Mouse (Mus musculus): Measurements from ENCODE around the gene Zhx3. TPM values are rescaled to one million over a fixed set of nuclear protein-coding genes. Genes with fewer than 3 reads are reported as not detected.

Zhx3 gene
- polyA plus RNA-seq, 1 experiment, result 7.8 TPM

DNA sequence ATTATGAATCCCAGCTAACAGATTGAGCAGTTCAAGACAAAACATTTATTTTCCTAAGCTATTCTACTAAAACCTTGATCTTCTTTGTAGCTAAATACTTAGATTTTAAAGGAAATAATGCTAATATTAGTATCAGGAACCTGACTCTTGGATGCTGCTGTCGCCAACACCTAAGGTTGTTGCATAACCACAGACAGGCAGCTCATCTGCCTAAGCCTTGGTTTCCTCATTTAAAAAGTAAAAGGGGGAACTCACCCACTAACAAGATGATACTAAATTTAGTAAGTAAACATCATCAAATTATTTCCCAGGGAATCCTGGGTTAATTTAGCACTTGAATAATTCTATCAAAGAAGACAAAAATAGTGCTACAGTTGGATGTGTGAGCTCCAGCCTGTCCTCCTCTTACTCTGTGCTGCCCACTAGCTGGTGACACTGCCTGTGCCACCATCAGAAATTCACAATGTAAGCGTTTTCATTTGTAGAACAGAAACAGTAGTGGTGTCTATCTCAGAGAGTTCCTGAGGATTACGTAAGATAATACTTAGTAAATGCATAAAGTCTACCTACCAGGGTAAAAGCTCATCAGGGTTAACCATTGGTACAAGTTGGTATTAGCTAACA is 23.1 kb downstream of the Zhx3 start:
- TF ChIP-seq POLR2A (IDR thresholded peaks at IDR 0.05; ENCODE audit: control insufficient read depth, extremely low read depth, insufficient read depth, low read length, poor library complexity) (no peak), CTCF (IDR thresholded peaks at IDR 0.05; ENCODE audit: borderline replicate concordance, control insufficient read depth, extremely low read depth, insufficient read depth, low read length, poor library complexity) (no peak)
- Histone ChIP-seq H3K27me3 (ENCODE audit: control insufficient read depth, insufficient read depth, low read length) (no peaks in the 10 kb centered on the region), H3K4me3 (ENCODE audit: control insufficient read depth, insufficient read depth, low read length) (no peak overlapping the region), H3K4me1 (replicated peaks; ENCODE audit: control insufficient read depth, insufficient read depth, low read length) (no peaks in the 10 kb centered on the region), H3K36me3 (ENCODE audit: control insufficient read depth, insufficient read depth, low read length) (no peaks in the 10 kb centered on the region), H3K27ac (ENCODE audit: control insufficient read depth, insufficient read depth, low read length) (no peak overlapping the region)
- no peak for DNase-seq
- WGBS, result 81% methylated on average over 3 of the region's 3 CpGs

DNA sequence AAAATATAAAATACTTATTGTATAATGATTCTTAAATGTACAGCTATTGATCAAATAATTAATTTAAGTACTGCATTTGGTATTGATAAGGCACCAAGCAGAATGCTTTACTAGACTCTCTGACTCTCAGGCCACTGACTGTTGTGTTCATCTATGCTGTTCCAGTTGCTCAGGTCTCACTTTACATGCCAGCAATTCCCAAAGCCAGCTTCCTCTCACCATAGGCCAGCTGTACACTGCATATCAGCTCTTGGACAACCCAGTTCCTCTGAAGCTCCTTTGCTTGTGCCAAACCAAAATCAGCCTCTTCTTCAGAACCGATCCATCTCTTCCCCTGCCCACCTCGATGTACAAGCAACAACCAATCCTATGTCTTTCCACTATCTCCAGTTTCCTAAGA is 24.6 kb downstream of the Zhx3 start:
- H3K27ac ChIP-seq (ENCODE audit: control insufficient read depth, insufficient read depth, low read length), result no peak overlapping the region
- TF ChIP-seq POLR2A (IDR thresholded peaks at IDR 0.05; ENCODE audit: control insufficient read depth, extremely low read depth, insufficient read depth, low read length, poor library complexity), result no peak
- no peak for TF ChIP-seq CTCF (IDR thresholded peaks at IDR 0.05; ENCODE audit: borderline replicate concordance, control insufficient read depth, extremely low read depth, insufficient read depth, low read length, poor library complexity)
- no peak for DNase-seq
- H3K27me3 ChIP-seq (ENCODE audit: control insufficient read depth, insufficient read depth, low read length), result no peaks in the 10 kb centered on the region
- H3K36me3 ChIP-seq (ENCODE audit: control insufficient read depth, insufficient read depth, low read length), result no peaks in the 10 kb centered on the region
- WGBS, result 99% methylated on average over 2 of the region's 2 CpGs
- H3K4me1 ChIP-seq (replicated peaks; ENCODE audit: control insufficient read depth, insufficient read depth, low read length), result no peaks in the 10 kb centered on the region
- no peak overlapping the region for H3K4me3 ChIP-seq (ENCODE audit: control insufficient read depth, insufficient read depth, low read length)

DNA sequence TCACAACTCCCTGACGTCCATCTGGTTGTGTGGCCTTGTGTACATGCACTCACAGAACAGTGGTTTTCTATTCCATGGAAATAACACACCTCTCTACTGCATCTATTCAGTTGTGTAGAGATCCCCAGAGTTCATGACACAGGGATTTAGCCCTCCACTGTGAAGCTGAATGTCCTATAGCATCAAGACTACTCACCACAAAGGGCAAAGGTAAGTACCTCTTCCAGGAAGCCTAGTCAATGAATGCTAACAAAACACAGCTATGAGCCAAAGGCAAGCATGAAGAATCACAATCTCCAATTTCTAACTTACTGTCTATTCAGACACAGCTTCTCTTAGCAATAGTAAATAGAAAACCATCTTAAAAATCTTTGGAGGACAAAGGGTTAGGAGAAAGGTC is 25.1 kb downstream of the Zhx3 start:
- H3K27me3 ChIP-seq (ENCODE audit: control insufficient read depth, insufficient read depth, low read length), result no peaks in the 10 kb centered on the region
- no peaks in the 10 kb centered on the region for H3K4me1 ChIP-seq (replicated peaks; ENCODE audit: control insufficient read depth, insufficient read depth, low read length)
- 96% methylated on average over 1 of the region's 1 CpGs for WGBS
- H3K4me3 ChIP-seq (ENCODE audit: control insufficient read depth, insufficient read depth, low read length), result no peak overlapping the region
- no peak overlapping the region for H3K27ac ChIP-seq (ENCODE audit: control insufficient read depth, insufficient read depth, low read length)
- H3K36me3 ChIP-seq (ENCODE audit: control insufficient read depth, insufficient read depth, low read length), result no peaks in the 10 kb centered on the region
- DNase-seq, result no peak
- no peak for TF ChIP-seq POLR2A (IDR thresholded peaks at IDR 0.05; ENCODE audit: control insufficient read depth, extremely low read depth, insufficient read depth, low read length, poor library complexity)
- TF ChIP-seq CTCF (IDR thresholded peaks at IDR 0.05; ENCODE audit: borderline replicate concordance, control insufficient read depth, extremely low read depth, insufficient read depth, low read length, poor library complexity), result no peak

DNA sequence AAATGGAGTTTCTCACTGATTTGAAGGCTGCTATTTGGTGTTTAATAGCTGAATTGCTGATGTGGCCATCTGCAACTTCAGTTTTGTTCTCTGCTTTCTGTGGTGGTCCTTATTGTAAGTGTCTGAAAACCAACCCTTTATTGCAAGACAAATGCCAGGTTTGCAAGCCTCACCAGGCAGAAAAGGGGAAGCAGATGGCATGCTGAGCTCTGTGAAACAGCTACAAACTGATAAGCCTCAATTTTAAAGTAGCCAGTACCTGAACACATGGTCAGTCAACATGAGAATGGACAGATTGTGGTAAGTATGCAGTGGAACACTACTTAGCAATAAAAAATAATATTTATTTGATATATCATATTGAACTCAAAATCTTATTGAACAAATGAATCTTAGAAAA is 32.0 kb downstream of the Zhx3 start:
- no peaks in the 10 kb centered on the region for H3K27me3 ChIP-seq (ENCODE audit: control insufficient read depth, insufficient read depth, low read length)
- no peak overlapping the region for H3K4me3 ChIP-seq (ENCODE audit: control insufficient read depth, insufficient read depth, low read length)
- TF ChIP-seq POLR2A (IDR thresholded peaks at IDR 0.05; ENCODE audit: control insufficient read depth, extremely low read depth, insufficient read depth, low read length, poor library complexity) (no peak), CTCF (IDR thresholded peaks at IDR 0.05; ENCODE audit: borderline replicate concordance, control insufficient read depth, extremely low read depth, insufficient read depth, low read length, poor library complexity) (no peak)
- no peak overlapping the region for H3K27ac ChIP-seq (ENCODE audit: control insufficient read depth, insufficient read depth, low read length)
- no peak for DNase-seq
- H3K4me1 ChIP-seq (replicated peaks; ENCODE audit: control insufficient read depth, insufficient read depth, low read length), result no peaks in the 10 kb centered on the region
- H3K36me3 ChIP-seq (ENCODE audit: control insufficient read depth, insufficient read depth, low read length), result no peaks in the 10 kb centered on the region

DNA sequence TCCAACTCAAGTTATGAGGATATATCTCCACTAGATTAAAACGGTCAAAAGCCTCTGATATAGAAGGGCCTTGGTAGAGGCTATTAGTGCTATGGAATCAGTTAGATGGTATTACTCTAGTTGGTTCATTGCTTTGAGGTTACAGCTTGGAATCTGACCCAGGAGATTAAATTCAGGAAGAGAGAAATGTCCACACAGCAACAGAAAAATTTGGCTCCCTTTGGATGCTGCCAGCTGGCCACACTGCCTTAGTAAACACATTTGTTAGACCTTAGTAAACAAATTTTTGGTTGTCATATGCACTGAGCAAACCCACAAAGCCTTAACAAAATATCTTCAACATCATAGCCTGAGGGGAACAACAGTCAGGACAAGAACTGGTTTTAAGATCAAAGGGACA is 62.0 kb downstream of the Zhx3 start:
- Histone ChIP-seq H3K27ac (ENCODE audit: control insufficient read depth, insufficient read depth, low read length) (no peak overlapping the region), H3K27me3 (ENCODE audit: control insufficient read depth, insufficient read depth, low read length) (no peaks in the 10 kb centered on the region), H3K4me3 (ENCODE audit: control insufficient read depth, insufficient read depth, low read length) (no peak overlapping the region), H3K4me1 (replicated peaks; ENCODE audit: control insufficient read depth, insufficient read depth, low read length) (no peaks in the 10 kb centered on the region), H3K36me3 (ENCODE audit: control insufficient read depth, insufficient read depth, low read length) (no peaks in the 10 kb centered on the region)
- no peak for DNase-seq
- TF ChIP-seq CTCF (IDR thresholded peaks at IDR 0.05; ENCODE audit: borderline replicate concordance, control insufficient read depth, extremely low read depth, insufficient read depth, low read length, poor library complexity) (no peak), POLR2A (IDR thresholded peaks at IDR 0.05; ENCODE audit: control insufficient read depth, extremely low read depth, insufficient read depth, low read length, poor library complexity) (no peak)
- WGBS, result 95% methylated on average over 1 of the region's 1 CpGs

DNA sequence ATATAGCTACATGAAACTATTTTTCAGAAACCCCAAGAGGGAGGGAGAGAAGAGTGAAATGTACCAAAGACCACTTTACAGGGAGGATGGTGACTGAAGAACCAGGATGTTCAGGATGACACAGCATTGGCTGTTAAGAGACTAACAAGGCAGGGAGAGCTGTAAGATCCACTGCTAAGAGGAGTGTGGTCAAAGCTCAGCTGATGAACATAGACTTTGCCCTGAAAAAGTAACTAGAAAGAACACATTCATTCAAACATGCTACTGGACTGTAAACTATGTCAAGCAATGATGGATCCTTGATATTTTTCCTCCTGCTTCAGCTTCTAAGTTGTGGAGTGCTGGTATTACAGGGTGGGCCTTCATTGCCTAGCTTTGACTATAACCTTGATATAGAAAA is 62.4 kb downstream of the Zhx3 start:
- no peak for DNase-seq
- TF ChIP-seq CTCF (IDR thresholded peaks at IDR 0.05; ENCODE audit: borderline replicate concordance, control insufficient read depth, extremely low read depth, insufficient read depth, low read length, poor library complexity) (no peak), POLR2A (IDR thresholded peaks at IDR 0.05; ENCODE audit: control insufficient read depth, extremely low read depth, insufficient read depth, low read length, poor library complexity) (no peak)
- H3K36me3 ChIP-seq (ENCODE audit: control insufficient read depth, insufficient read depth, low read length), result no peaks in the 10 kb centered on the region
- no peaks in the 10 kb centered on the region for H3K4me1 ChIP-seq (replicated peaks; ENCODE audit: control insufficient read depth, insufficient read depth, low read length)
- no peaks in the 10 kb centered on the region for H3K27me3 ChIP-seq (ENCODE audit: control insufficient read depth, insufficient read depth, low read length)
- H3K4me3 ChIP-seq (ENCODE audit: control insufficient read depth, insufficient read depth, low read length), result no peak overlapping the region
- H3K27ac ChIP-seq (ENCODE audit: control insufficient read depth, insufficient read depth, low read length), result no peak overlapping the region

DNA sequence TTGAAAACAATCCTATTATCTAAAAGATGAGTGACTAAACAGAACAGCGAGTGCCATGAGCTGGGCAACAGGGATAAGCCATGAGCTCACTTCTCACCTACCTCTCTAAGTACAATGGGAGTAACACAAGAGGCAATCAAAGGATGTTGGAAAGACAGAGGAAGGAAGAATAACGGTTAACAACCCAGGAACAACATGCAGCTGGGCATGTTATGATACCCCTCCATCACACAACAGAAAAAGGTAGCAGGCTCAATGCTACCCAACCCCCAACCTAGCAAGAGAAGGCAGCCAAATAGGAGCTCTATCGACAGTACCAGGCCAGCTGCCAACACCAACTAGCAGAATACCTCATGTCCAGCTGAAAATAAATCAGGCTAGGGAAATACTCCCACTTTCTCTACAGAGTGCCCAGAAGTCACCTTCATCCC is 66.7 kb downstream of the Zhx3 start:
- no peak overlapping the region for H3K27ac ChIP-seq (ENCODE audit: control insufficient read depth, insufficient read depth, low read length)
- 86% methylated on average over 3 of the region's 3 CpGs for WGBS

More for the DNA sequence above, 66.7 kb downstream of the Zhx3 start:
- no peaks in the 10 kb centered on the region for H3K27me3 ChIP-seq (ENCODE audit: control insufficient read depth, insufficient read depth, low read length)
- H3K4me1 ChIP-seq (replicated peaks; ENCODE audit: control insufficient read depth, insufficient read depth, low read length), result no peaks in the 10 kb centered on the region
- no peak overlapping the region for H3K4me3 ChIP-seq (ENCODE audit: control insufficient read depth, insufficient read depth, low read length)
- no peak for DNase-seq
- TF ChIP-seq POLR2A (IDR thresholded peaks at IDR 0.05; ENCODE audit: control insufficient read depth, extremely low read depth, insufficient read depth, low read length, poor library complexity) (no peak), CTCF (IDR thresholded peaks at IDR 0.05; ENCODE audit: borderline replicate concordance, control insufficient read depth, extremely low read depth, insufficient read depth, low read length, poor library complexity) (no peak)
- no peaks in the 10 kb centered on the region for H3K36me3 ChIP-seq (ENCODE audit: control insufficient read depth, insufficient read depth, low read length)

All from thymus, adult 2 months (tissue).